Mouse (Mus musculus) liver, embryonic 15.5 days (tissue): ENCODE data around the gene Iqcf3. TPM values are rescaled to one million over a fixed set of nuclear protein-coding genes. Genes with fewer than 3 reads are reported as not detected.

Experiments used
- ATAC-seq: fragments of 200-750 bp; cut with Nextera tagmentation; 2 replicates; pipeline ENCODE4 v1.8.0; 2017; ENCODE audit warnings: moderate number of reproducible peaks, mild to moderate bottlenecking, moderate library complexity; ENCODE audit not compliant: insufficient read depth
- H3K27ac ChIP-seq: fragments of 300-500 bp; sonication (generic); replicated peaks from 2 replicates; pipeline ENCODE4 v1.5.1; 2015; ENCODE audit warnings: mild to moderate bottlenecking, inconsistent platforms
- H3K27me3 ChIP-seq: fragments of 300-500 bp; sonication (generic); 2 replicates; pipeline ENCODE4 v1.6.1; 2015; ENCODE audit warnings: mild to moderate bottlenecking, inconsistent platforms
- H3K36me3 ChIP-seq: fragments of 300-500 bp; sonication (generic); replicated peaks from 2 replicates; pipeline ENCODE4 v1.6.1; 2015; ENCODE audit warnings: moderate library complexity, mild to moderate bottlenecking, inconsistent platforms
- H3K4me1 ChIP-seq: fragments of 300-500 bp; sonication (generic); replicated peaks from 2 replicates; pipeline ENCODE4 v1.6.1; 2015; ENCODE audit warnings: inconsistent platforms
- H3K4me2 ChIP-seq: fragments of 300-500 bp; sonication (generic); 2 replicates; pipeline ENCODE4 v1.6.1; 2015; ENCODE audit warnings: moderate library complexity, mild to moderate bottlenecking, inconsistent platforms
- H3K4me3 ChIP-seq: fragments of 300-500 bp; sonication (generic); replicated peaks from 2 replicates; pipeline ENCODE4 v1.5.1; 2015; ENCODE audit warnings: mild to moderate bottlenecking, inconsistent platforms
- H3K9ac ChIP-seq: fragments of 300-500 bp; sonication (generic); 2 replicates; pipeline ENCODE4 v1.6.1; 2015; ENCODE audit warnings: moderate library complexity, mild to moderate bottlenecking, inconsistent platforms
- H3K9me3 ChIP-seq: fragments of 300-500 bp; sonication (generic); replicated peaks from 2 replicates; pipeline ENCODE4 v1.6.1; 2016; ENCODE audit warnings: inconsistent platforms
- WGBS: fragments of 180-500 bp; shearing (Covaris S2); methylation state at CpG from one replicate; pipeline ENCODE4 v1.1.7; 2015; ENCODE audit warnings: mixed read lengths; ENCODE audit not compliant: insufficient replicate concordance; 5-methylcytosine and 5-hydroxymethylcytosine counted together
- polyA plus RNA-seq: library from polyadenylated mRNA; unstranded; fragments of >200 nt; fragmentation: Nextera tagmentation; extraction: Ambion mirVana; gene quantifications from 2 replicates; pipeline ENCODE4 v1.2.1, GENCODE M21; 2015

The Iqcf3 gene
- polyA plus RNA-seq, 1 experiment from 2014 or later, result not detected

GRCm38 (mm10) chr9:106470991-106471750, 90.3 kb downstream of the Iqcf3 start:
- Histone ChIP-seq H3K9ac (no peak overlapping the region), H3K36me3 (no peaks in the 10 kb centered on the region), H3K4me2 (no peak overlapping the region), H3K4me3 (no peak overlapping the region), H3K9me3 (no peaks in the 10 kb centered on the region), H3K4me1 (peaks cover 31% of the 10 kb centered on the region), H3K27ac (no peak overlapping the region), H3K27me3 (peaks cover 10% of the 10 kb centered on the region)
- no peak for ATAC-seq
- 65% methylated on average over 14 of the region's 14 CpGs for WGBS

GRCm38 (mm10) chr9:106469776-106470175, 91.7 kb downstream of the Iqcf3 start:
- no peak overlapping the region for H3K4me3 ChIP-seq
- no peak for ATAC-seq
- WGBS, result 28% methylated on average over 9 of the region's 9 CpGs
- H3K36me3 ChIP-seq, result no peaks in the 10 kb centered on the region
- H3K4me2 ChIP-seq, result no peak overlapping the region
- H3K4me1 ChIP-seq, result peaks cover 18% of the 10 kb centered on the region
- no peak overlapping the region for H3K9ac ChIP-seq
- peaks cover 24% of the 10 kb centered on the region for H3K27me3 ChIP-seq
- no peak overlapping the region for H3K27ac ChIP-seq
- H3K9me3 ChIP-seq, result no peaks in the 10 kb centered on the region

GRCm38 (mm10) chr9:106469317-106469716, 92.1 kb downstream of the Iqcf3 start:
- no peak for ATAC-seq
- Histone ChIP-seq H3K27me3 (peaks cover 28% of the 10 kb centered on the region), H3K4me1 (peaks cover 18% of the 10 kb centered on the region), H3K4me3 (no peak overlapping the region), H3K9me3 (no peaks in the 10 kb centered on the region), H3K9ac (no peak overlapping the region), H3K4me2 (no peak overlapping the region), H3K36me3 (no peaks in the 10 kb centered on the region), H3K27ac (no peak overlapping the region)
- 32% methylated on average over 6 of the region's 6 CpGs for WGBS

GRCm38 (mm10) chr9:106467746-106468145, 93.7 kb downstream of the Iqcf3 start:
- peaks cover 43% of the 10 kb centered on the region for H3K27me3 ChIP-seq
- no peaks in the 10 kb centered on the region for H3K9me3 ChIP-seq
- H3K4me3 ChIP-seq, result no peak overlapping the region
- 69% methylated on average over 7 of the region's 7 CpGs for WGBS
- peaks cover 12% of the 10 kb centered on the region for H3K4me1 ChIP-seq
- H3K36me3 ChIP-seq, result no peaks in the 10 kb centered on the region
- H3K27ac ChIP-seq, result no peak overlapping the region
- H3K4me2 ChIP-seq, result no peak overlapping the region
- ATAC-seq, result no peak
- no peak overlapping the region for H3K9ac ChIP-seq

GRCm38 (mm10) chr9:106466721-106467120, 94.7 kb downstream of the Iqcf3 start:
- 72% methylated on average over 6 of the region's 6 CpGs for WGBS
- H3K36me3 ChIP-seq, result no peaks in the 10 kb centered on the region
- no peaks in the 10 kb centered on the region for H3K9me3 ChIP-seq
- no peak for ATAC-seq
- H3K4me2 ChIP-seq, result no peak overlapping the region
- H3K9ac ChIP-seq, result no peak overlapping the region
- peaks cover 43% of the 10 kb centered on the region for H3K27me3 ChIP-seq
- H3K4me1 ChIP-seq, result peaks cover 12% of the 10 kb centered on the region
- H3K27ac ChIP-seq, result no peak overlapping the region
- H3K4me3 ChIP-seq, result no peak overlapping the region

GRCm38 (mm10) chr9:106465571-106466200, 95.7 kb downstream of the Iqcf3 start, which contains the start of gene Gpr62:
Gpr62 (minus strand) TSS chr9:106465938.
- no peaks in the 10 kb centered on the region for H3K9me3 ChIP-seq
- peak within 1 kb of the TSS; percentile 72 for H3K4me2 ChIP-seq
- no peak within 1 kb of the TSS for H3K9ac ChIP-seq
- peaks cover 12% of the 10 kb centered on the region for H3K4me1 ChIP-seq
- no peaks in the 10 kb centered on the region for H3K36me3 ChIP-seq
- no peak for ATAC-seq
- peak within 1 kb of the TSS; percentile 50 for H3K4me3 ChIP-seq
- WGBS, result 26% methylated on average over 26 of the region's 26 CpGs
- H3K27ac ChIP-seq, result no peak within 1 kb of the TSS
- H3K27me3 ChIP-seq, result peaks cover 43% of the 10 kb centered on the region

GRCm38 (mm10) chr9:106464751-106465541, 96.5 kb downstream of the Iqcf3 start:
- 3% methylated on average over 98 of the region's 99 CpGs for WGBS
- H3K36me3 ChIP-seq, result no peaks in the 10 kb centered on the region

GRCm38 (mm10) chr9:106463122-106464063, 98.0 kb downstream of the Iqcf3 start:
- Histone ChIP-seq H3K27ac (no peak overlapping the region), H3K27me3 (peaks cover 43% of the 10 kb centered on the region), H3K4me3 (no peak overlapping the region), H3K4me1 (peaks cover 5% of the 10 kb centered on the region), H3K9me3 (no peaks in the 10 kb centered on the region), H3K4me2 (no peak overlapping the region), H3K9ac (no peak overlapping the region), H3K36me3 (no peaks in the 10 kb centered on the region)
- ATAC-seq, result no peak
- 77% methylated on average over 21 of the region's 21 CpGs for WGBS

More at GRCm38 (mm10) chr9:106464751-106465541, 96.5 kb downstream of the Iqcf3 start:
- Histone ChIP-seq H3K4me1 (peaks cover 12% of the 10 kb centered on the region), H3K4me2 (peak overlapping the region; percentile 72), H3K27ac (no peak overlapping the region), H3K9me3 (no peaks in the 10 kb centered on the region), H3K27me3 (peaks cover 43% of the 10 kb centered on the region), H3K9ac (no peak overlapping the region), H3K4me3 (peak overlapping the region; percentile 50)
- peak; percentile 32 for ATAC-seq

- 80% methylated on average over 12 of the region's 12 CpGs for WGBS
- H3K27me3 ChIP-seq, result peaks cover 43% of the 10 kb centered on the region
- no peak overlapping the region for H3K4me3 ChIP-seq
- no peak for ATAC-seq
- no peak overlapping the region for H3K9ac ChIP-seq
- H3K9me3 ChIP-seq, result no peaks in the 10 kb centered on the region
- H3K4me2 ChIP-seq, result no peak overlapping the region
- H3K4me1 ChIP-seq, result peaks cover 5% of the 10 kb centered on the region
- no peaks in the 10 kb centered on the region for H3K36me3 ChIP-seq
- no peak overlapping the region for H3K27ac ChIP-seq
Observed at GRCm38 (mm10) chr9:106462430-106462800, 99.0 kb downstream of the Iqcf3 start.

- no peak overlapping the region for H3K4me2 ChIP-seq
Observed at GRCm38 (mm10) chr9:106461641-106462429, 99.6 kb downstream of the Iqcf3 start.

More at GRCm38 (mm10) chr9:106461641-106462429, 99.6 kb downstream of the Iqcf3 start:
- WGBS, result 66% methylated on average over 16 of the region's 16 CpGs
- Histone ChIP-seq H3K27ac (no peak overlapping the region), H3K4me1 (peaks cover 5% of the 10 kb centered on the region), H3K9ac (no peak overlapping the region), H3K27me3 (peaks cover 39% of the 10 kb centered on the region), H3K4me3 (no peak overlapping the region), H3K36me3 (no peaks in the 10 kb centered on the region), H3K9me3 (no peaks in the 10 kb centered on the region)
- no peak for ATAC-seq
